Mouse (Mus musculus) spleen, adult 2 months (tissue): ENCODE measurements around the gene Sar1a. TPM values are rescaled to one million over a fixed set of nuclear protein-coding genes. Genes with fewer than 3 reads are reported as not detected.

Experiments
- DNase-seq, 2 experiments: peaks; one replicate each; pipeline versions ENCODE4 v3.0.0 to v3.0.0-alpha.2; 2012 to 2021; ENCODE audit warnings: low spot score in 2 of 2, low read depth in 1 of 2
- H3K27ac ChIP-seq: fragments of 200-500 bp; 2 replicates; pipeline ENCODE4 v1.5.1; 2012; ENCODE audit warnings: low read length, inconsistent platforms; ENCODE audit not compliant: insufficient read depth
- H3K27me3 ChIP-seq: fragments of 200-500 bp; 2 replicates; pipeline ENCODE4 v1.6.1; 2012; ENCODE audit warnings: mild to moderate bottlenecking, moderate library complexity, low read length, inconsistent platforms; ENCODE audit not compliant: control insufficient read depth, insufficient read depth
- H3K36me3 ChIP-seq: fragments of 200-500 bp; 2 replicates; pipeline ENCODE4 v1.6.1; 2012; ENCODE audit warnings: mild to moderate bottlenecking, low read length, inconsistent platforms; ENCODE audit not compliant: control insufficient read depth, insufficient read depth
- H3K4me1 ChIP-seq: fragments of 200-500 bp; 2 replicates; pipeline ENCODE4 v1.6.1; 2011; ENCODE audit warnings: inconsistent platforms; ENCODE audit not compliant: control insufficient read depth, insufficient read depth, insufficient read length
- H3K4me3 ChIP-seq: fragments of 200-500 bp; 2 replicates; pipeline ENCODE4 v1.5.1; 2011; ENCODE audit warnings: mild to moderate bottlenecking, inconsistent platforms; ENCODE audit not compliant: insufficient read depth, insufficient read length; ENCODE audit errors: extremely low read depth
- CTCF ChIP-seq: fragments of 200-500 bp; IDR thresholded peaks from 2 replicates; pipeline ENCODE4 v1.5.1; 2011; ENCODE audit warnings: mild to moderate bottlenecking, inconsistent platforms; ENCODE audit not compliant: insufficient read depth, insufficient read length, insufficient replicate concordance; ENCODE audit errors: extremely low read depth
- POLR2A ChIP-seq: fragments of 200-500 bp; IDR thresholded peaks from 2 replicates; pipeline ENCODE4 v1.6.1; 2011; ENCODE audit warnings: low read depth, low read length, inconsistent platforms
- WGBS: fragments of 180-500 bp; shearing (Covaris S2); methylation state at CpG from one replicate; pipeline ENCODE4 v1.1.7; 2018; 5-methylcytosine and 5-hydroxymethylcytosine counted together
- polyA plus RNA-seq: library from polyadenylated mRNA; depleted of rRNA; stranded (reverse); fragments of >200 nt; gene quantifications from 2 replicates; pipeline ENCODE4 v1.2.3, GENCODE M21; 2012

The Sar1a gene
- polyA plus RNA-seq, 1 experiment: 42.7 TPM

- Histone ChIP-seq H3K27me3 (no peaks in the 10 kb centered on the region), H3K4me3 (no peak overlapping the region), H3K36me3 (peaks cover 11% of the 10 kb centered on the region), H3K27ac (no peak overlapping the region), H3K4me1 (peaks cover 14% of the 10 kb centered on the region)
- TF ChIP-seq CTCF: no peak
- no peak for TF ChIP-seq POLR2A
- 87% methylated on average over 2 of the region's 2 CpGs for WGBS
- no peak for DNase-seq
Measured at GRCm38 (mm10) chr10:61697028-61697427, 16.9 kb downstream of the Sar1a start.

GRCm38 (mm10) chr10:61704663-61705062, 24.6 kb downstream of the Sar1a start:
- Histone ChIP-seq H3K4me1 (no peaks in the 10 kb centered on the region), H3K27me3 (no peaks in the 10 kb centered on the region), H3K4me3 (no peak overlapping the region), H3K36me3 (peaks cover 13% of the 10 kb centered on the region), H3K27ac (no peak overlapping the region)
- WGBS: 87% methylated on average over 4 of the region's 4 CpGs
- no peak for TF ChIP-seq POLR2A
- no peak for TF ChIP-seq CTCF
- no peak for DNase-seq

GRCm38 (mm10) chr10:61706412-61707375, 26.6 kb downstream of the Sar1a start:
- Histone ChIP-seq H3K27ac (no peak overlapping the region), H3K4me3 (no peak overlapping the region), H3K4me1 (no peaks in the 10 kb centered on the region), H3K36me3 (peaks cover 8% of the 10 kb centered on the region), H3K27me3 (no peaks in the 10 kb centered on the region)
- TF ChIP-seq POLR2A (no peak), CTCF (no peak)
- WGBS: 83% methylated on average over 6 of the region's 6 CpGs
- no peak for DNase-seq

GRCm38 (mm10) chr10:61713601-61714000, 33.5 kb downstream of the Sar1a start:
- H3K27me3 ChIP-seq: no peaks in the 10 kb centered on the region
- 74% methylated on average over 3 of the region's 3 CpGs for WGBS
- H3K4me3 ChIP-seq: no peak overlapping the region
- no peak for DNase-seq
- TF ChIP-seq CTCF (no peak), POLR2A (no peak)
- H3K4me1 ChIP-seq: no peaks in the 10 kb centered on the region
- H3K36me3 ChIP-seq: no peaks in the 10 kb centered on the region
- H3K27ac ChIP-seq: no peak overlapping the region

- Histone ChIP-seq H3K27ac (no peak overlapping the region), H3K4me1 (no peaks in the 10 kb centered on the region), H3K4me3 (no peak overlapping the region), H3K36me3 (no peaks in the 10 kb centered on the region), H3K27me3 (no peaks in the 10 kb centered on the region)
- WGBS: 77% methylated on average over 4 of the region's 4 CpGs
- DNase-seq: no peak
- TF ChIP-seq POLR2A: no peak
- no peak for TF ChIP-seq CTCF
Measured at GRCm38 (mm10) chr10:61714146-61714545, 34.0 kb downstream of the Sar1a start.

GRCm38 (mm10) chr10:61714771-61715461, 34.8 kb downstream of the Sar1a start, which contains the start of gene Aifm2:
Gene Aifm2 (plus strand): TSS chr10:61715263.
- DNase-seq: peak in 1 of 2 experiments; percentile 20
- no peaks in the 10 kb centered on the region for H3K36me3 ChIP-seq
- H3K4me3 ChIP-seq: peak within 1 kb of the TSS; percentile 63
- H3K4me1 ChIP-seq: no peaks in the 10 kb centered on the region
- TF ChIP-seq CTCF: no peak
- no peak for TF ChIP-seq POLR2A
- H3K27me3 ChIP-seq: no peaks in the 10 kb centered on the region
- WGBS: 16% methylated on average over 33 of the region's 36 CpGs
- H3K27ac ChIP-seq: no peak within 1 kb of the TSS

GRCm38 (mm10) chr10:61715462-61715837, 35.4 kb downstream of the Sar1a start:
- DNase-seq: no peak
- no peaks in the 10 kb centered on the region for H3K4me1 ChIP-seq
- no peak for TF ChIP-seq POLR2A
- no peak for TF ChIP-seq CTCF
- no peaks in the 10 kb centered on the region for H3K36me3 ChIP-seq
- 13% methylated on average over 11 of the region's 11 CpGs for WGBS
- no peaks in the 10 kb centered on the region for H3K27me3 ChIP-seq
- H3K4me3 ChIP-seq: peak overlapping the region; percentile 63
- H3K27ac ChIP-seq: no peak overlapping the region
